Mouse (Mus musculus) heart, embryonic 11.5 days (tissue): Measurements from ENCODE around the gene Zfand3. TPM values are rescaled to one million over a fixed set of nuclear protein-coding genes. Genes with fewer than 3 reads are reported as not detected.
A peak's percentile ranks its signal among the peaks of the same experiment; 100 is the strongest.

Source experiments
- ATAC-seq: fragments of 200-750 bp; cut with Nextera tagmentation; replicated peaks from 2 replicates; pipeline ENCODE4 v1.8.0; 2017; ENCODE audit warnings: moderate library complexity; ENCODE audit not compliant: insufficient number of reproducible peaks, low FRiP score, low TSS enrichment
- H3K27ac ChIP-seq: fragments of 300-500 bp; sonication (generic); 2 replicates; pipeline ENCODE4 v1.5.1; 2014; ENCODE audit warnings: mild to moderate bottlenecking, low read depth, low read length
- H3K27me3 ChIP-seq: fragments of 300-500 bp; sonication (generic); 2 replicates; pipeline ENCODE4 v1.6.1; 2014; ENCODE audit warnings: mild to moderate bottlenecking, low read length, mixed read lengths; ENCODE audit not compliant: control insufficient read depth, insufficient read depth
- H3K36me3 ChIP-seq: fragments of 300-500 bp; sonication (generic); 2 replicates; pipeline ENCODE4 v1.6.1; 2014; ENCODE audit warnings: mild to moderate bottlenecking, low read length, moderate library complexity, mixed read lengths; ENCODE audit not compliant: control insufficient read depth, insufficient read depth
- H3K4me1 ChIP-seq: fragments of 300-500 bp; sonication (generic); 2 replicates; pipeline ENCODE4 v1.6.1; 2014; ENCODE audit warnings: low read length; ENCODE audit not compliant: control insufficient read depth, insufficient read depth
- H3K4me2 ChIP-seq: fragments of 300-500 bp; sonication (generic); 2 replicates; pipeline ENCODE4 v1.6.1; 2014; ENCODE audit warnings: mild to moderate bottlenecking, moderate library complexity
- H3K4me3 ChIP-seq: fragments of 300-500 bp; sonication (generic); 2 replicates; pipeline ENCODE4 v1.5.1; 2014; ENCODE audit warnings: low read depth, low read length
- H3K9ac ChIP-seq: fragments of 300-500 bp; sonication (generic); 2 replicates; pipeline ENCODE4 v1.6.1; 2014; ENCODE audit warnings: mild to moderate bottlenecking, low read depth, low read length, moderate library complexity
- H3K9me3 ChIP-seq: fragments of 300-500 bp; sonication (generic); replicated peaks from 2 replicates; pipeline ENCODE4 v1.6.1; 2016; ENCODE audit warnings: low read length; ENCODE audit not compliant: control insufficient read depth
- WGBS: fragments of 180-500 bp; shearing (Covaris S2); extraction: QIAGEN DNeasy Blood & Tissue Kit; methylation state at CpG from one replicate; pipeline ENCODE4 v1.1.7; 2014; ENCODE audit not compliant: insufficient replicate concordance; 5-methylcytosine and 5-hydroxymethylcytosine counted together
- polyA plus RNA-seq: library from polyadenylated mRNA; unstranded; fragments of >200 nt; fragmentation: Nextera tagmentation; extraction: Ambion mirVana; gene quantifications from 2 replicates; pipeline ENCODE4 v1.2.1, GENCODE M21; 2014

Zfand3 gene
- polyA plus RNA-seq, 1 experiment from 2014 or later: 51.4 TPM

- Histone ChIP-seq H3K36me3 (no peaks in the 10 kb centered on the region), H3K27ac (0 out of 2 replicates have a peak overlapping the region, but pooled peaks have one; percentile 46), H3K27me3 (no peaks in the 10 kb centered on the region), H3K4me2 (no peak overlapping the region; the same call in 1 of the 2 replicates), H3K9me3 (no peaks in the 10 kb centered on the region), H3K4me1 (peaks cover 68% of the 10 kb centered on the region), H3K4me3 (no peak overlapping the region), H3K9ac (no peak overlapping the region)
- 60% methylated on average over 10 of the region's 10 CpGs for WGBS
- no peak for ATAC-seq
These were observed 141.1 kb downstream of the Zfand3 start for GRCm38 (mm10) chr17:30145596-30146149.

GRCm38 (mm10) chr17:30146555-30146954, 142.0 kb downstream of the Zfand3 start:
- no peak overlapping the region for H3K4me3 ChIP-seq
- WGBS: 48% methylated on average over 7 of the region's 7 CpGs
- no peaks in the 10 kb centered on the region for H3K36me3 ChIP-seq
- H3K27me3 ChIP-seq: no peaks in the 10 kb centered on the region
- no peak for ATAC-seq
- H3K9ac ChIP-seq: no peak overlapping the region
- H3K27ac ChIP-seq: peak overlapping the region; percentile 79
- H3K4me2 ChIP-seq: peak overlapping the region; percentile 34
- no peaks in the 10 kb centered on the region for H3K9me3 ChIP-seq
- peaks cover 68% of the 10 kb centered on the region for H3K4me1 ChIP-seq

GRCm38 (mm10) chr17:30147897-30148296, 143.4 kb downstream of the Zfand3 start:
- WGBS: 46% methylated on average over 1 of the region's 1 CpGs

GRCm38 (mm10) chr17:30148320-30148719, 143.8 kb downstream of the Zfand3 start:
- no peak overlapping the region for H3K4me3 ChIP-seq
- no peaks in the 10 kb centered on the region for H3K36me3 ChIP-seq
- H3K27ac ChIP-seq: peak overlapping the region; percentile 79
- no peak overlapping the region for H3K4me2 ChIP-seq
- peaks cover 71% of the 10 kb centered on the region for H3K4me1 ChIP-seq
- no peak overlapping the region for H3K9ac ChIP-seq
- ATAC-seq: no peak
- H3K27me3 ChIP-seq: no peaks in the 10 kb centered on the region
- WGBS: 69% methylated on average over 6 of the region's 6 CpGs
- H3K9me3 ChIP-seq: no peaks in the 10 kb centered on the region

More at GRCm38 (mm10) chr17:30147897-30148296, 143.4 kb downstream of the Zfand3 start:
- H3K4me2 ChIP-seq: peak overlapping the region; percentile 22
- peaks cover 75% of the 10 kb centered on the region for H3K4me1 ChIP-seq
- H3K27me3 ChIP-seq: no peaks in the 10 kb centered on the region
- ATAC-seq: no peak
- H3K27ac ChIP-seq: peak overlapping the region; percentile 79
- H3K36me3 ChIP-seq: no peaks in the 10 kb centered on the region
- H3K9ac ChIP-seq: no peak overlapping the region
- no peaks in the 10 kb centered on the region for H3K9me3 ChIP-seq
- H3K4me3 ChIP-seq: no peak overlapping the region

- no peak overlapping the region for H3K4me2 ChIP-seq
- no peak overlapping the region for H3K9ac ChIP-seq
- peaks cover 61% of the 10 kb centered on the region for H3K4me1 ChIP-seq
- H3K9me3 ChIP-seq: no peaks in the 10 kb centered on the region
- ATAC-seq: no peak
- no peaks in the 10 kb centered on the region for H3K36me3 ChIP-seq
- no peak overlapping the region for H3K4me3 ChIP-seq
- WGBS: 88% methylated on average over 6 of the region's 6 CpGs
- no peaks in the 10 kb centered on the region for H3K27me3 ChIP-seq
- H3K27ac ChIP-seq: no peak overlapping the region
These were observed 145.4 kb downstream of the Zfand3 start for GRCm38 (mm10) chr17:30149911-30150310.

GRCm38 (mm10) chr17:30154144-30154543, 149.6 kb downstream of the Zfand3 start:
- Histone ChIP-seq H3K4me1 (peaks cover 56% of the 10 kb centered on the region), H3K4me2 (no peak overlapping the region), H3K27ac (no peak overlapping the region), H3K27me3 (no peaks in the 10 kb centered on the region), H3K36me3 (no peaks in the 10 kb centered on the region), H3K4me3 (no peak overlapping the region), H3K9ac (no peak overlapping the region), H3K9me3 (no peaks in the 10 kb centered on the region)
- no peak for ATAC-seq
- WGBS: 57% methylated on average over 4 of the region's 4 CpGs

- Histone ChIP-seq H3K4me1 (peaks cover 57% of the 10 kb centered on the region), H3K4me2 (no peak overlapping the region), H3K27ac (0 out of 2 replicates have a peak overlapping the region, but pooled peaks have one; percentile 1), H3K36me3 (no peaks in the 10 kb centered on the region), H3K9ac (no peak overlapping the region), H3K4me3 (no peak overlapping the region), H3K9me3 (no peaks in the 10 kb centered on the region), H3K27me3 (no peaks in the 10 kb centered on the region)
- no peak for ATAC-seq
- 42% methylated on average over 1 of the region's 1 CpGs for WGBS
These were observed 150.3 kb downstream of the Zfand3 start for GRCm38 (mm10) chr17:30154861-30155260.

- Histone ChIP-seq H3K27me3 (no peaks in the 10 kb centered on the region), H3K4me2 (no peak overlapping the region), H3K4me3 (no peak overlapping the region), H3K9me3 (no peaks in the 10 kb centered on the region), H3K4me1 (peaks cover 55% of the 10 kb centered on the region), H3K36me3 (no peaks in the 10 kb centered on the region), H3K27ac (peak overlapping the region; percentile 1; the same call in 1 of the 2 replicates), H3K9ac (no peak overlapping the region)
- 60% methylated on average over 7 of the region's 7 CpGs for whole genome bisulfite sequencing
- ATAC-seq: no peak
These were observed 150.9 kb downstream of the Zfand3 start for GRCm38 (mm10) chr17:30155411-30155925.
